Mouse (Mus musculus) intestine, embryonic 15.5 days (tissue): ENCODE results near the gene Foxa1. TPM values are rescaled to one million over a fixed set of nuclear protein-coding genes. Genes with fewer than 3 reads are reported as not detected.

Source experiments
- ATAC-seq: fragments of 200-750 bp; cut with Nextera tagmentation; 2 replicates; pipeline ENCODE4 v1.8.0; 2017; ENCODE audit warnings: moderate TSS enrichment, moderate library complexity
- H3K27ac ChIP-seq: fragments of 300-500 bp; sonication (generic); 2 replicates; pipeline ENCODE4 v1.5.1; 2015; ENCODE audit warnings: mild to moderate bottlenecking, inconsistent platforms
- H3K27me3 ChIP-seq: fragments of 300-500 bp; sonication (generic); replicated peaks from 2 replicates; pipeline ENCODE4 v1.6.1; 2015; ENCODE audit warnings: inconsistent platforms
- H3K36me3 ChIP-seq: fragments of 300-500 bp; sonication (generic); 2 replicates; pipeline ENCODE4 v1.6.1; 2015; ENCODE audit warnings: inconsistent platforms
- H3K4me1 ChIP-seq: fragments of 300-500 bp; sonication (generic); replicated peaks from 2 replicates; pipeline ENCODE4 v1.6.1; 2015; ENCODE audit warnings: inconsistent platforms
- H3K4me2 ChIP-seq: fragments of 300-500 bp; sonication (generic); replicated peaks from 2 replicates; pipeline ENCODE4 v1.6.1; 2015; ENCODE audit warnings: mild to moderate bottlenecking, inconsistent platforms
- H3K4me3 ChIP-seq: fragments of 300-500 bp; sonication (generic); replicated peaks from 2 replicates; pipeline ENCODE4 v1.5.1; 2015; ENCODE audit warnings: inconsistent platforms
- H3K9ac ChIP-seq: fragments of 300-500 bp; sonication (generic); 2 replicates; pipeline ENCODE4 v1.6.1; 2015; ENCODE audit warnings: inconsistent platforms
- H3K9me3 ChIP-seq: fragments of 300-500 bp; sonication (generic); 2 replicates; pipeline ENCODE4 v1.6.1; 2016; ENCODE audit warnings: inconsistent platforms
- WGBS: fragments of 180-500 bp; shearing (Covaris S2); methylation state at CpG from one replicate; pipeline ENCODE4 v1.1.7; 2015; 5-methylcytosine and 5-hydroxymethylcytosine counted together
- polyA plus RNA-seq: library from polyadenylated mRNA; unstranded; fragments of >200 nt; fragmentation: Nextera tagmentation; extraction: Ambion mirVana; gene quantifications from 2 replicates; pipeline ENCODE4 v1.2.1, GENCODE M21; 2015

Gene Foxa1
- polyA plus RNA-seq: 6.4 and 8.9 TPM in 2 replicates

- Histone ChIP-seq H3K27me3 (peaks cover 70% of the 10 kb centered on the region), H3K9me3 (no peaks in the 10 kb centered on the region), H3K36me3 (no peaks in the 10 kb centered on the region), H3K4me1 (peaks cover 15% of the 10 kb centered on the region), H3K9ac (peak within 1 kb of the TSS; percentile 65), H3K4me2 (peak within 1 kb of the TSS; percentile 90), H3K27ac (peak within 1 kb of the TSS; percentile 93), H3K4me3 (peak within 1 kb of the TSS; percentile 61)
- under 1% methylated on average over 32 of the region's 32 CpGs for WGBS
- ATAC-seq: peak; percentile 67
Measured at GRCm38 (mm10) chr12:57546415-57547201, at the start of gene Foxa1. TSS of gene Foxa1 (minus strand) at chr12:57546916.

- Histone ChIP-seq H3K36me3 (no peaks in the 10 kb centered on the region), H3K4me2 (peak overlapping the region; percentile 95), H3K9me3 (no peaks in the 10 kb centered on the region), H3K9ac (peak overlapping the region; percentile 47), H3K4me3 (peak overlapping the region; percentile 55), H3K4me1 (peaks cover 7% of the 10 kb centered on the region; the same call in 1 of the 2 replicates), H3K27ac (no peak overlapping the region), H3K27me3 (peaks cover 9% of the 10 kb centered on the region)
- ATAC-seq: peak; percentile 87
- 3% methylated on average over 81 of the region's 81 CpGs for WGBS
Measured at GRCm38 (mm10) chr12:57575931-57576628, 29.4 kb upstream of the Foxa1 start.

- Histone ChIP-seq H3K4me1 (peaks cover 7% of the 10 kb centered on the region; the same call in 1 of the 2 replicates), H3K9me3 (no peaks in the 10 kb centered on the region), H3K36me3 (no peaks in the 10 kb centered on the region), H3K9ac (no peak overlapping the region), H3K4me3 (no peak overlapping the region), H3K4me2 (no peak overlapping the region), H3K27me3 (peaks cover 9% of the 10 kb centered on the region), H3K27ac (no peak overlapping the region)
- peak; percentile 72 for ATAC-seq
Measured at GRCm38 (mm10) chr12:57572415-57572814, 25.7 kb upstream of the Foxa1 start.

- H3K27me3 ChIP-seq: peaks cover 9% of the 10 kb centered on the region
- no peak overlapping the region for H3K9ac ChIP-seq
- WGBS: 15% methylated on average over 9 of the region's 9 CpGs
- no peaks in the 10 kb centered on the region for H3K36me3 ChIP-seq
- H3K4me1 ChIP-seq: peaks cover 7% of the 10 kb centered on the region; the same call in 1 of the 2 replicates
- no peak overlapping the region for H3K4me3 ChIP-seq
- no peaks in the 10 kb centered on the region for H3K9me3 ChIP-seq
- peak overlapping the region; percentile 40 for H3K4me2 ChIP-seq
- peak; percentile 52 for ATAC-seq
- no peak overlapping the region for H3K27ac ChIP-seq
Measured at GRCm38 (mm10) chr12:57571773-57572172, 25.1 kb upstream of the Foxa1 start.

- Histone ChIP-seq H3K36me3 (no peaks in the 10 kb centered on the region), H3K9ac (no peak within 1 kb of the TSS), H3K4me3 (no peak within 1 kb of the TSS), H3K9me3 (no peaks in the 10 kb centered on the region), H3K27ac (no peak within 1 kb of the TSS), H3K27me3 (no peaks in the 10 kb centered on the region), H3K4me1 (no peaks in the 10 kb centered on the region), H3K4me2 (no peak within 1 kb of the TSS)
- ATAC-seq: peak; percentile 53; the same call in 1 of the 2 replicates
- WGBS: 61% methylated on average over 6 of the region's 6 CpGs
Measured at GRCm38 (mm10) chr12:57563909-57564308, 17.2 kb upstream of the Foxa1 start, which contains the start of gene Ttc6. TSS of gene Ttc6 (plus strand) at chr12:57564113.

GRCm38 (mm10) chr12:57554091-57554490 is 7.4 kb upstream of the Foxa1 start:
- Histone ChIP-seq H3K9me3 (no peaks in the 10 kb centered on the region), H3K4me3 (no peak overlapping the region), H3K27ac (no peak overlapping the region), H3K4me1 (no peaks in the 10 kb centered on the region), H3K9ac (no peak overlapping the region), H3K36me3 (no peaks in the 10 kb centered on the region), H3K4me2 (no peak overlapping the region), H3K27me3 (peaks cover 47% of the 10 kb centered on the region)
- ATAC-seq: no peak
- WGBS: 44% methylated on average over 3 of the region's 3 CpGs

GRCm38 (mm10) chr12:57552286-57552685 is 5.6 kb upstream of the Foxa1 start:
- no peak overlapping the region for H3K9ac ChIP-seq
- H3K4me3 ChIP-seq: no peak overlapping the region
- no peak for ATAC-seq
- no peaks in the 10 kb centered on the region for H3K9me3 ChIP-seq
- H3K4me2 ChIP-seq: no peak overlapping the region
- 11% methylated on average over 3 of the region's 3 CpGs for WGBS
- H3K27ac ChIP-seq: no peak overlapping the region
- H3K27me3 ChIP-seq: peaks cover 57% of the 10 kb centered on the region
- no peaks in the 10 kb centered on the region for H3K36me3 ChIP-seq
- no peaks in the 10 kb centered on the region for H3K4me1 ChIP-seq

- H3K4me1 ChIP-seq: peaks cover 4% of the 10 kb centered on the region; the same call in 1 of the 2 replicates
- H3K4me2 ChIP-seq: peak overlapping the region; percentile 90
- H3K27me3 ChIP-seq: peaks cover 69% of the 10 kb centered on the region
- ATAC-seq: no peak
- no peak overlapping the region for H3K27ac ChIP-seq
- no peak overlapping the region for H3K4me3 ChIP-seq
- H3K9me3 ChIP-seq: no peaks in the 10 kb centered on the region
- no peak overlapping the region for H3K9ac ChIP-seq
- no peaks in the 10 kb centered on the region for H3K36me3 ChIP-seq
- WGBS: 7% methylated on average over 8 of the region's 8 CpGs
Measured at GRCm38 (mm10) chr12:57550881-57551280, 4.2 kb upstream of the Foxa1 start.

GRCm38 (mm10) chr12:57550181-57550808 is 3.6 kb upstream of the Foxa1 start:
- 3% methylated on average over 31 of the region's 31 CpGs for WGBS
- H3K27me3 ChIP-seq: peaks cover 73% of the 10 kb centered on the region
- H3K27ac ChIP-seq: no peak overlapping the region
- no peaks in the 10 kb centered on the region for H3K9me3 ChIP-seq
- peak overlapping the region; percentile 23 for H3K4me3 ChIP-seq
- no peak for ATAC-seq
- peak overlapping the region; percentile 90 for H3K4me2 ChIP-seq
- no peak overlapping the region for H3K9ac ChIP-seq
- no peaks in the 10 kb centered on the region for H3K36me3 ChIP-seq
- H3K4me1 ChIP-seq: peaks cover 10% of the 10 kb centered on the region

GRCm38 (mm10) chr12:57549667-57550160 is 3.0 kb upstream of the Foxa1 start:
- Histone ChIP-seq H3K9ac (no peak overlapping the region), H3K4me2 (peak overlapping the region; percentile 90), H3K27me3 (peaks cover 77% of the 10 kb centered on the region), H3K9me3 (no peaks in the 10 kb centered on the region), H3K27ac (no peak overlapping the region), H3K36me3 (no peaks in the 10 kb centered on the region), H3K4me3 (peak overlapping the region; percentile 23), H3K4me1 (peaks cover 12% of the 10 kb centered on the region)
- no peak for ATAC-seq
- WGBS: 3% methylated on average over 15 of the region's 15 CpGs

GRCm38 (mm10) chr12:57548981-57549666 is 2.4 kb upstream of the Foxa1 start:
- Histone ChIP-seq H3K4me3 (0 out of 2 replicates have a peak overlapping the region, but pooled peaks have one; percentile 23), H3K9ac (no peak overlapping the region), H3K36me3 (no peaks in the 10 kb centered on the region), H3K27me3 (peaks cover 75% of the 10 kb centered on the region), H3K4me1 (peaks cover 12% of the 10 kb centered on the region), H3K4me2 (peak overlapping the region; percentile 90), H3K9me3 (no peaks in the 10 kb centered on the region), H3K27ac (peak overlapping the region; percentile 54; the same call in 1 of the 2 replicates)
- ATAC-seq: no peak
- WGBS: 6% methylated on average over 25 of the region's 25 CpGs
